9 mouse cellular contexts compared by ENCODE assay signal in genomic region chr11:119128668-119129280, GRCm38 (mm10). TPM values are rescaled to one million over a fixed set of nuclear protein-coding genes. Genes with fewer than 3 reads are reported as not detected.
DNase-seq lines count a peak whose midpoint lies in the region; ATAC-seq lines count a peak whose summit lies in the region.
"Had no signal": no experiment of that assay in that cellular context is flagged by ENCODE, and none has a peak within 500 bp of the region (broad histone marks: within the 10 kb centered on the region; RNA-seq: fewer than 3 reads in every experiment).

No protein-coding gene starts in this region.

- H3K27ac ChIP-seq in heart, embryonic 10.5 days, result peak overlapping the region; percentile 80
- no peak overlapping the region; the same call in 1 of the 2 replicates for H3K27ac ChIP-seq in kidney, embryonic 16.5 days (ENCODE audit: low read length)
- peak overlapping the region; percentile 2; the same call in 1 of the 2 replicates for H3K27ac ChIP-seq in embryonic facial prominence, embryonic 10.5 days (replicated peaks)
- peak overlapping the region; percentile 53; the same call in 1 of the 2 replicates for H3K27ac ChIP-seq in neural tube, embryonic 14.5 days (ENCODE audit: low read depth, low read length)
- H3K27ac ChIP-seq: layer of hippocampus, adult 2 months had no signal

- H3K4me3 ChIP-seq in heart, embryonic 10.5 days, result no peak overlapping the region; the same call in 1 of the 2 replicates
- no peak overlapping the region for H3K4me3 ChIP-seq in kidney, embryonic 16.5 days (ENCODE audit: low read length)
- H3K4me3 ChIP-seq in embryonic facial prominence, embryonic 10.5 days, result no peak overlapping the region
- H3K4me3 ChIP-seq in neural tube, embryonic 14.5 days (ENCODE audit: low read depth, low read length), result no peak overlapping the region
- H3K4me3 ChIP-seq: layer of hippocampus, adult 2 months had no signal

- H3K36me3 ChIP-seq in heart, embryonic 10.5 days, result no peaks in the 10 kb centered on the region
- H3K36me3 ChIP-seq in kidney, embryonic 16.5 days (ENCODE audit: insufficient read depth, low read length), result no peaks in the 10 kb centered on the region
- no peaks in the 10 kb centered on the region for H3K36me3 ChIP-seq in embryonic facial prominence, embryonic 10.5 days (replicated peaks)
- H3K36me3 ChIP-seq in neural tube, embryonic 14.5 days (ENCODE audit: control insufficient read depth, insufficient read depth, low read length), result no peaks in the 10 kb centered on the region

- no peak for DNase-seq in heart, embryonic 10.5 days (ENCODE audit: low spot score)
- DNase-seq in heart, postnatal 4 days, result no peak
- DNase-seq in kidney, adult 8-10 months, result no peak
- no peak for DNase-seq in embryonic facial prominence, embryonic 10.5 days (ENCODE audit: low spot score)
- no peak for DNase-seq in frontal cortex, postnatal 36 days (ENCODE audit: low spot score in 2 of 2)
- no peak for DNase-seq in cerebellum, postnatal 25 days

- 39% methylated on average over 11 of the region's 11 CpGs for WGBS in heart, embryonic 10.5 days
- WGBS in kidney, embryonic 16.5 days, result 50% methylated on average over 10 of the region's 11 CpGs
- 42% methylated on average over 11 of the region's 11 CpGs for WGBS in embryonic facial prominence, embryonic 10.5 days
- WGBS in neural tube, embryonic 14.5 days, result 33% methylated on average over 11 of the region's 11 CpGs

- ATAC-seq in kidney, embryonic 16.5 days (ENCODE audit: low FRiP score, low TSS enrichment), result no peak
- no peak for ATAC-seq in neural tube, embryonic 14.5 days (ENCODE audit: low read depth)

- H3K4me2 ChIP-seq in kidney, embryonic 16.5 days (replicated peaks; ENCODE audit: low read depth, low read length), result no peak overlapping the region
- no peak overlapping the region for H3K4me2 ChIP-seq in neural tube, embryonic 14.5 days (ENCODE audit: low read depth, low read length)

- peak overlapping the region; percentile 19; the same call in 1 of the 2 replicates for H3K9ac ChIP-seq in kidney, embryonic 16.5 days (replicated peaks; ENCODE audit: low read length)
- H3K9ac ChIP-seq in neural tube, embryonic 14.5 days (replicated peaks; ENCODE audit: low read depth, low read length), result 0 out of 2 replicates have a peak overlapping the region, but pooled peaks have one; percentile 8

- no peaks in the 10 kb centered on the region for H3K9me3 ChIP-seq in heart, embryonic 10.5 days
- peaks cover 6% of the 10 kb centered on the region for H3K9me3 ChIP-seq in kidney, embryonic 16.5 days (ENCODE audit: low read length)
- H3K9me3 ChIP-seq in embryonic facial prominence, embryonic 10.5 days, result no peaks in the 10 kb centered on the region; the same call in 1 of the 2 replicates
- H3K9me3 ChIP-seq in neural tube, embryonic 14.5 days (ENCODE audit: control insufficient read depth, low read length), result no peaks in the 10 kb centered on the region

- H3K4me1 ChIP-seq in heart, embryonic 10.5 days, result peaks cover 73% of the 10 kb centered on the region
- peaks cover 56% of the 10 kb centered on the region for H3K4me1 ChIP-seq in kidney, embryonic 16.5 days (ENCODE audit: insufficient read depth, low read length)
- H3K4me1 ChIP-seq in embryonic facial prominence, embryonic 10.5 days, result peaks cover 59% of the 10 kb centered on the region
- H3K4me1 ChIP-seq in neural tube, embryonic 14.5 days (ENCODE audit: control insufficient read depth, insufficient read depth, low read length), result peaks cover 45% of the 10 kb centered on the region

- H3K27me3 ChIP-seq in heart, embryonic 10.5 days (ENCODE audit: insufficient read depth, poor library complexity, severe bottlenecking), result peaks cover 79% of the 10 kb centered on the region
- H3K27me3 ChIP-seq in kidney, embryonic 16.5 days (ENCODE audit: insufficient read depth, low read length), result peaks cover 16% of the 10 kb centered on the region
- peaks cover 97% of the 10 kb centered on the region for H3K27me3 ChIP-seq in embryonic facial prominence, embryonic 10.5 days (replicated peaks; ENCODE audit: low read depth, poor library complexity, severe bottlenecking)
- no peaks in the 10 kb centered on the region for H3K27me3 ChIP-seq in neural tube, embryonic 14.5 days (ENCODE audit: control insufficient read depth, insufficient read depth, low read length)

RNA-seq across cellular contexts. Expression of gene Cbx4, which starts 42.8 kb away (rescaled TPM):
- polyA plus RNA-seq in heart, embryonic 10.5 days (2016; fragmentation: Nextera tagmentation; extraction: Ambion mirVana), result 8.9 and 9.0 TPM in 2 replicates
- 10 to 100 TPM; 30.5 to 34.9 TPM for total RNA-seq in heart, postnatal 4 days (2021)
- polyA plus RNA-seq in kidney, embryonic 16.5 days (2015; fragmentation: Nextera tagmentation; extraction: Ambion mirVana), result 9.9 and 10.9 TPM in 2 replicates
- 4.7 and 5.2 TPM in 2 replicates for polyA plus RNA-seq in embryonic facial prominence, embryonic 10.5 days (2016; fragmentation: Nextera tagmentation; extraction: Ambion mirVana)
- 14.5 and 15.1 TPM in 2 replicates for polyA plus RNA-seq in neural tube, embryonic 14.5 days (2014; fragmentation: Nextera tagmentation; extraction: Ambion mirVana)
